Mouse (Mus musculus) ES-Bruce4 (cell line): ENCODE measurements around the gene Mrps27.
"Not testable (repeated sequence)": the region's sequence is repeated elsewhere in the genome, so short reads cannot be mapped to it uniquely, and the experiment has no call there.

ENCODE experiments used
- CTCF ChIP-seq: IDR thresholded peaks from one replicate; pipeline ENCODE4 v1.8.1; 2011; ENCODE audit warnings: low read depth, low read length
- EP300 ChIP-seq: IDR thresholded peaks from 2 replicates; pipeline ENCODE4 v1.6.1; 2011; ENCODE audit warnings: low read depth, low read length; ENCODE audit not compliant: insufficient read depth
- POLR2A ChIP-seq: IDR thresholded peaks from one replicate; pipeline ENCODE4 v1.8.1; 2011; ENCODE audit warnings: low read length; ENCODE audit not compliant: insufficient read depth

DNA sequence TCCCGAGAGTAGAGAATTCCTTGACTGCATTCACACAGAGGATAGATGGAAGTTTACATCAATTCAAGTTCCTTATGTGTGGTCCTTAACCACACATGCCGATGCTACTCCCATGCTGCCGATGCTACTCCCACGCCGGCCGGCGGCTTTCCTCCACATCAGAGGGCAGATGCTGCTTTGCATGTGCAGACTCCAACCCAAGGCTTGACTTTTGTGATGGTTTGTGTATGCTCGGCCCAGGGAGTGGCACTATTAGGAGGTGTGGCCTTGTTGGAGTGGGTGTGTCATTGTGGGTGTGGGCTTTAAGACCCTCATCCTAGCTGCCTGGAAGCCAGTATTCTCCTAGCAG is 20.3 kb upstream of the Mrps27 start:
- not testable (repeated sequence) for TF ChIP-seq EP300, CTCF, POLR2A
